Mouse (Mus musculus): ENCODE measurements around the gene 1700029J07Rik. TPM values are rescaled to one million over a fixed set of nuclear protein-coding genes. Genes with fewer than 3 reads are reported as not detected.

1700029J07Rik gene
- polyA plus RNA-seq, 1 experiment = 28.7 TPM

DNA sequence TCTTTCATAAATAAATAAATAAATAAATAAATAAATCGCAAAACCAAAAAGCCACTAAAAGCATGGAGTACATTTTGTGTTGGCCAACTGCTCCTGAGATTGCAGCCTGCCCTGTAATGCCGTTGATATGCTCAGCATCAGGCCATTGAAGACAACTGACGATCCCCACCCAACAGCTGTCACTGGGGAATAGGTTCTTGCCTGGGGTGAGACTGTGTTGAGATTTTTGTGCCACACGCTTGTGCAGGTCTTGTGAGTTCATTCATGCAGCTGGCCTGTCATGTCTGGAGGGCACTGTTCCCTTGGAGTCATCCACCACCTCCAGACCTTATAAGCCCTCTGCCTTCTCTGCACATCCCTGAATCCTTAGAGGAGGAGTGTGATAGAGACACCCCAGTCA lies 28.8 kb downstream of the 1700029J07Rik start:
- H3K27me3 ChIP-seq (ENCODE audit: control insufficient read depth, insufficient read depth, low read length) = no peaks in the 10 kb centered on the region
- no peaks in the 10 kb centered on the region for H3K36me3 ChIP-seq (ENCODE audit: control insufficient read depth, insufficient read depth, low read length)
- TF ChIP-seq CTCF (IDR thresholded peaks at IDR 0.05; ENCODE audit: control insufficient read depth, insufficient read depth, insufficient replicate concordance, low read depth, low read length) (no peak), POLR2A (IDR thresholded peaks at IDR 0.05; ENCODE audit: control insufficient read depth, low read depth, low read length) (no peak)
- H3K4me3 ChIP-seq (ENCODE audit: control insufficient read depth, low read depth, low read length) = no peak overlapping the region
- no peak overlapping the region for H3K27ac ChIP-seq (ENCODE audit: control insufficient read depth, insufficient read depth, low read depth, low read length)
- H3K4me1 ChIP-seq (ENCODE audit: control insufficient read depth, insufficient read depth, low read length) = no peaks in the 10 kb centered on the region

- Histone ChIP-seq H3K27me3 (ENCODE audit: control insufficient read depth, insufficient read depth, low read length) (no peaks in the 10 kb centered on the region), H3K36me3 (ENCODE audit: control insufficient read depth, insufficient read depth, low read length) (no peaks in the 10 kb centered on the region), H3K4me3 (ENCODE audit: control insufficient read depth, low read depth, low read length) (no peak overlapping the region), H3K27ac (ENCODE audit: control insufficient read depth, insufficient read depth, low read depth, low read length) (no peak overlapping the region), H3K4me1 (ENCODE audit: control insufficient read depth, insufficient read depth, low read length) (peaks cover 9% of the 10 kb centered on the region)
- TF ChIP-seq POLR2A (IDR thresholded peaks at IDR 0.05; ENCODE audit: control insufficient read depth, low read depth, low read length) = no peak
- TF ChIP-seq CTCF (IDR thresholded peaks at IDR 0.05; ENCODE audit: control insufficient read depth, insufficient read depth, insufficient replicate concordance, low read depth, low read length) = no peak
These were observed 38.1 kb downstream of the 1700029J07Rik start for GRCm38 (mm10) chr8:45936986-45937385.

GRCm38 (mm10) chr8:45934582-45935014 lies 40.5 kb downstream of the 1700029J07Rik start, which contains the start of gene Ccdc110:
Gene Ccdc110 (plus strand): TSS chr8:45934619.
- H3K27ac ChIP-seq (ENCODE audit: control insufficient read depth, insufficient read depth, low read depth, low read length) = no peak within 1 kb of the TSS
- TF ChIP-seq CTCF (IDR thresholded peaks at IDR 0.05; ENCODE audit: control insufficient read depth, insufficient read depth, insufficient replicate concordance, low read depth, low read length) = peak; percentile 99
- peak; percentile 40; the same call in 1 of the 2 replicates for TF ChIP-seq POLR2A (IDR thresholded peaks at IDR 0.05; ENCODE audit: control insufficient read depth, low read depth, low read length)
- peak within 1 kb of the TSS; percentile 85 for H3K4me3 ChIP-seq (ENCODE audit: control insufficient read depth, low read depth, low read length)
- no peaks in the 10 kb centered on the region for H3K36me3 ChIP-seq (ENCODE audit: control insufficient read depth, insufficient read depth, low read length)
- H3K4me1 ChIP-seq (ENCODE audit: control insufficient read depth, insufficient read depth, low read length) = peaks cover 8% of the 10 kb centered on the region
- no peaks in the 10 kb centered on the region for H3K27me3 ChIP-seq (ENCODE audit: control insufficient read depth, insufficient read depth, low read length)

DNA sequence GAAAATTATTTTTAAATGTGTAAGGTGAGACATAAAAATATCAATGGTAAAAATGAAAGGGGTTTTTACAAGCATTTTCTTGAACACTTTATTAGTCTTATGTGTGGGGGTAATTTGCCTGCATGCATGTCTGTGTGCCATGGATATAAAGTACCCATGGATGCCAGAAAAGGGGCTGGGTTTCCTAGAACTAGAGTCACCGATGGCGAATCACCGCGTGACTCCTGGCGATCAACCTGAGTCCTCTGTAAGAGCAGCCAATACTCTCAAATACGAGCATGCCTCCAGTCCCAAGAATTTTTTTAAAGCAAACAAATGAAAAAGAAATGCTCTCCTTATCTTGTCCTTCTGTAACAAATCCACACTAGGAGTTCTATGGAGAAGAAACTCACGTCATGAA lies 52.9 kb downstream of the 1700029J07Rik start:
- peaks cover 4% of the 10 kb centered on the region; the same call in 1 of the 2 replicates for H3K4me1 ChIP-seq (ENCODE audit: control insufficient read depth, insufficient read depth, low read length)
- no peak overlapping the region for H3K27ac ChIP-seq (ENCODE audit: control insufficient read depth, insufficient read depth, low read depth, low read length)
- H3K4me3 ChIP-seq (ENCODE audit: control insufficient read depth, low read depth, low read length) = no peak overlapping the region
- TF ChIP-seq POLR2A (IDR thresholded peaks at IDR 0.05; ENCODE audit: control insufficient read depth, low read depth, low read length) = no peak
- no peak for TF ChIP-seq CTCF (IDR thresholded peaks at IDR 0.05; ENCODE audit: control insufficient read depth, insufficient read depth, insufficient replicate concordance, low read depth, low read length)
- H3K27me3 ChIP-seq (ENCODE audit: control insufficient read depth, insufficient read depth, low read length) = no peaks in the 10 kb centered on the region
- no peaks in the 10 kb centered on the region for H3K36me3 ChIP-seq (ENCODE audit: control insufficient read depth, insufficient read depth, low read length)

GRCm38 (mm10) chr8:45920392-45920791 lies 54.7 kb downstream of the 1700029J07Rik start:
- TF ChIP-seq POLR2A (IDR thresholded peaks at IDR 0.05; ENCODE audit: control insufficient read depth, low read depth, low read length) = no peak
- TF ChIP-seq CTCF (IDR thresholded peaks at IDR 0.05; ENCODE audit: control insufficient read depth, insufficient read depth, insufficient replicate concordance, low read depth, low read length) = no peak
- Histone ChIP-seq H3K4me1 (ENCODE audit: control insufficient read depth, insufficient read depth, low read length) (peaks cover 6% of the 10 kb centered on the region), H3K27me3 (ENCODE audit: control insufficient read depth, insufficient read depth, low read length) (no peaks in the 10 kb centered on the region), H3K27ac (ENCODE audit: control insufficient read depth, insufficient read depth, low read depth, low read length) (no peak overlapping the region), H3K36me3 (ENCODE audit: control insufficient read depth, insufficient read depth, low read length) (no peaks in the 10 kb centered on the region), H3K4me3 (ENCODE audit: control insufficient read depth, low read depth, low read length) (no peak overlapping the region)

DNA sequence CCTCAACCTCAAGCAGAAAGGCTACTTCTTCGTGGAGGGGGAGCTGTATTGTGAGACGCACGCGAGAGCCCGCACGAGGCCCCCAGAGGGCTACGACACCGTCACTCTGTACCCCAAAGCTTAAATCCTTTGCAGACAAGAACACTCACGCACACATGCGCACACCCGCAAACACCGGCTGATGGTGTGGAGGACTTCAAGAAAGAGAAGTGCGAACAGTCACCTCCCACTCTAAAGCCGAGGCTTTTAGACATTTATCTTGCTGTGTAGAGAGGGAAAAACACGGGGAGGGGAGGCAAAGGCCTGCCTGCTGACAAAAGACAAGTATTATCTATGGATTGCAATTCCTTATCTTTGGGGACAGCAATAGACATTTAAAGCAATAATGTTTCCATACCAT lies 56.2 kb downstream of the 1700029J07Rik start:
- no peaks in the 10 kb centered on the region for H3K36me3 ChIP-seq (ENCODE audit: control insufficient read depth, insufficient read depth, low read length)
- H3K4me1 ChIP-seq (ENCODE audit: control insufficient read depth, insufficient read depth, low read length) = peaks cover 6% of the 10 kb centered on the region
- H3K27me3 ChIP-seq (ENCODE audit: control insufficient read depth, insufficient read depth, low read length) = no peaks in the 10 kb centered on the region
- TF ChIP-seq POLR2A (IDR thresholded peaks at IDR 0.05; ENCODE audit: control insufficient read depth, low read depth, low read length) = no peak
- no peak for TF ChIP-seq CTCF (IDR thresholded peaks at IDR 0.05; ENCODE audit: control insufficient read depth, insufficient read depth, insufficient replicate concordance, low read depth, low read length)
- H3K27ac ChIP-seq (ENCODE audit: control insufficient read depth, insufficient read depth, low read depth, low read length) = peak overlapping the region; percentile 52; the same call in 1 of the 2 replicates
- H3K4me3 ChIP-seq (ENCODE audit: control insufficient read depth, low read depth, low read length) = no peak overlapping the region

GRCm38 (mm10) chr8:45917040-45917679 lies 57.9 kb downstream of the 1700029J07Rik start:
- TF ChIP-seq POLR2A (IDR thresholded peaks at IDR 0.05; ENCODE audit: control insufficient read depth, low read depth, low read length) = no peak
- no peak for TF ChIP-seq CTCF (IDR thresholded peaks at IDR 0.05; ENCODE audit: control insufficient read depth, insufficient read depth, insufficient replicate concordance, low read depth, low read length)
- H3K36me3 ChIP-seq (ENCODE audit: control insufficient read depth, insufficient read depth, low read length) = no peaks in the 10 kb centered on the region
- no peak overlapping the region for H3K27ac ChIP-seq (ENCODE audit: control insufficient read depth, insufficient read depth, low read depth, low read length)
- no peak overlapping the region; the same call in 1 of the 2 replicates for H3K4me3 ChIP-seq (ENCODE audit: control insufficient read depth, low read depth, low read length)
- H3K27me3 ChIP-seq (ENCODE audit: control insufficient read depth, insufficient read depth, low read length) = no peaks in the 10 kb centered on the region
- H3K4me1 ChIP-seq (ENCODE audit: control insufficient read depth, insufficient read depth, low read length) = peaks cover 6% of the 10 kb centered on the region
